Mouse (Mus musculus) embryonic facial prominence, embryonic 11.5 days (tissue): ENCODE results near the gene Kif27. TPM values are rescaled to one million over a fixed set of nuclear protein-coding genes. Genes with fewer than 3 reads are reported as not detected.

ENCODE experiments used
- ATAC-seq: fragments of 200-750 bp; cut with Nextera tagmentation; replicated peaks from 2 replicates; pipeline ENCODE4 v1.8.0; 2017; ENCODE audit warnings: low read depth; ENCODE audit not compliant: insufficient number of reproducible peaks, low FRiP score, low TSS enrichment
- DNase-seq: peaks from one replicate; pipeline ENCODE4 v3.0.0-alpha.2; 2015; ENCODE audit warnings: low spot score
- H3K27ac ChIP-seq: fragments of 300-500 bp; sonication (generic); replicated peaks from 2 replicates; pipeline ENCODE4 v1.5.1; 2014; ENCODE audit warnings: mild to moderate bottlenecking, low read depth, low read length, control low read depth
- H3K27me3 ChIP-seq: fragments of 300-500 bp; sonication (generic); 2 replicates; pipeline ENCODE4 v1.6.1; 2014; ENCODE audit warnings: mild to moderate bottlenecking, low read length, moderate library complexity, mixed read lengths; ENCODE audit not compliant: control insufficient read depth, insufficient read depth
- H3K36me3 ChIP-seq: fragments of 300-500 bp; sonication (generic); replicated peaks from 2 replicates; pipeline ENCODE4 v1.6.1; 2014; ENCODE audit warnings: low read depth, mild to moderate bottlenecking, low read length, moderate library complexity, mixed read lengths; ENCODE audit not compliant: control insufficient read depth, insufficient read depth
- H3K4me1 ChIP-seq: fragments of 300-500 bp; sonication (generic); 2 replicates; pipeline ENCODE4 v1.6.1; 2014; ENCODE audit warnings: low read length, mixed read lengths; ENCODE audit not compliant: control insufficient read depth, insufficient read depth
- H3K4me2 ChIP-seq: fragments of 300-500 bp; sonication (generic); 2 replicates; pipeline ENCODE4 v1.6.1; 2014; ENCODE audit warnings: low read depth, mild to moderate bottlenecking, control low read depth, low read length, moderate library complexity
- H3K4me3 ChIP-seq: fragments of 300-500 bp; sonication (generic); 2 replicates; pipeline ENCODE4 v1.5.1; 2014; ENCODE audit warnings: low read depth, low read length, control low read depth
- H3K9ac ChIP-seq: fragments of 300-500 bp; sonication (generic); replicated peaks from 2 replicates; pipeline ENCODE4 v1.6.1; 2014; ENCODE audit warnings: mild to moderate bottlenecking, control low read depth, low read length
- H3K9me3 ChIP-seq: fragments of 300-500 bp; sonication (generic); replicated peaks from 2 replicates; pipeline ENCODE4 v1.6.1; 2016; ENCODE audit warnings: mild to moderate bottlenecking, low read length, inconsistent platforms, mixed read lengths; ENCODE audit not compliant: control insufficient read depth
- WGBS: fragments of 180-500 bp; shearing (Covaris S2); extraction: QIAGEN DNeasy Blood & Tissue Kit; methylation state at CpG from one replicate; pipeline ENCODE4 v1.1.7; 2014; 5-methylcytosine and 5-hydroxymethylcytosine counted together
- polyA plus RNA-seq: library from polyadenylated mRNA; unstranded; fragments of >200 nt; fragmentation: Nextera tagmentation; extraction: Ambion mirVana; gene quantifications from 2 replicates; pipeline ENCODE4 v1.2.1, GENCODE M21; 2014

Gene Kif27
- polyA plus RNA-seq, 1 experiment from 2014 or later = 1.2 TPM

- under 1% methylated on average over 73 of the region's 84 CpGs for WGBS
- Histone ChIP-seq H3K27me3 (no peaks in the 10 kb centered on the region), H3K9ac (peak overlapping the region; percentile 85), H3K4me3 (peak overlapping the region; percentile 85), H3K4me1 (no peaks in the 10 kb centered on the region), H3K27ac (peak overlapping the region; percentile 62; the same call in 1 of the 2 replicates), H3K4me2 (peak overlapping the region; percentile 85), H3K9me3 (no peaks in the 10 kb centered on the region), H3K36me3 (no peaks in the 10 kb centered on the region)
- ATAC-seq (peak; percentile 84), DNase-seq (peak; percentile 82)
Observed at GRCm38 (mm10) chr13:58274259-58274991, 84.5 kb downstream of the Kif27 start.

GRCm38 (mm10) chr13:58273411-58274258 lies 85.3 kb downstream of the Kif27 start:
- WGBS = under 1% methylated on average over 85 of the region's 115 CpGs
- H3K9ac ChIP-seq = peak overlapping the region; percentile 85
- ATAC-seq (peak; percentile 70), DNase-seq (peak; percentile 53)
- peak overlapping the region; percentile 85 for H3K4me2 ChIP-seq
- H3K27ac ChIP-seq = peak overlapping the region; percentile 62; the same call in 1 of the 2 replicates
- H3K36me3 ChIP-seq = no peaks in the 10 kb centered on the region
- no peaks in the 10 kb centered on the region for H3K4me1 ChIP-seq
- H3K27me3 ChIP-seq = no peaks in the 10 kb centered on the region
- H3K4me3 ChIP-seq = peak overlapping the region; percentile 85
- no peaks in the 10 kb centered on the region for H3K9me3 ChIP-seq

GRCm38 (mm10) chr13:58266864-58267263 lies 92.1 kb downstream of the Kif27 start:
- no peaks in the 10 kb centered on the region for H3K9me3 ChIP-seq
- no peak overlapping the region for H3K4me3 ChIP-seq
- 83% methylated on average over 3 of the region's 3 CpGs for WGBS
- H3K4me1 ChIP-seq = no peaks in the 10 kb centered on the region
- H3K27me3 ChIP-seq = no peaks in the 10 kb centered on the region
- ATAC-seq (no peak), DNase-seq (no peak)
- H3K4me2 ChIP-seq = no peak overlapping the region
- H3K36me3 ChIP-seq = no peaks in the 10 kb centered on the region; the same call in 1 of the 2 replicates
- H3K9ac ChIP-seq = no peak overlapping the region
- H3K27ac ChIP-seq = no peak overlapping the region

- no peak overlapping the region for H3K4me2 ChIP-seq
- no peak for ATAC-seq
Observed at GRCm38 (mm10) chr13:58263546-58263945, 95.4 kb downstream of the Kif27 start.

GRCm38 (mm10) chr13:58261674-58262073 lies 97.2 kb downstream of the Kif27 start:
- no peak overlapping the region for H3K4me2 ChIP-seq
- H3K4me1 ChIP-seq = no peaks in the 10 kb centered on the region
- no peaks in the 10 kb centered on the region; the same call in 1 of the 2 replicates for H3K36me3 ChIP-seq
- H3K27ac ChIP-seq = no peak overlapping the region
- no peaks in the 10 kb centered on the region for H3K27me3 ChIP-seq
- no peak for ATAC-seq
- H3K9ac ChIP-seq = no peak overlapping the region
- H3K9me3 ChIP-seq = no peaks in the 10 kb centered on the region
- no peak overlapping the region for H3K4me3 ChIP-seq
- 82% methylated on average over 4 of the region's 4 CpGs for WGBS
- DNase-seq = no peak

More at GRCm38 (mm10) chr13:58263546-58263945, 95.4 kb downstream of the Kif27 start:
- no peaks in the 10 kb centered on the region for H3K27me3 ChIP-seq
- no peak overlapping the region for H3K9ac ChIP-seq
- H3K9me3 ChIP-seq = no peaks in the 10 kb centered on the region
- H3K36me3 ChIP-seq = no peaks in the 10 kb centered on the region; the same call in 1 of the 2 replicates
- no peaks in the 10 kb centered on the region for H3K4me1 ChIP-seq
- H3K27ac ChIP-seq = no peak overlapping the region
- no peak overlapping the region for H3K4me3 ChIP-seq
- DNase-seq = no peak
- 84% methylated on average over 8 of the region's 8 CpGs for WGBS

GRCm38 (mm10) chr13:58253268-58253667 lies 105.7 kb downstream of the Kif27 start:
- H3K9ac ChIP-seq = no peak overlapping the region
- DNase-seq (no peak), ATAC-seq (no peak)
- H3K27ac ChIP-seq = no peak overlapping the region
- WGBS = 83% methylated on average over 1 of the region's 1 CpGs
- no peaks in the 10 kb centered on the region for H3K27me3 ChIP-seq
- no peak overlapping the region for H3K4me2 ChIP-seq
- H3K4me3 ChIP-seq = no peak overlapping the region
- H3K4me1 ChIP-seq = no peaks in the 10 kb centered on the region
- no peaks in the 10 kb centered on the region for H3K9me3 ChIP-seq
- no peaks in the 10 kb centered on the region for H3K36me3 ChIP-seq

- ATAC-seq (no peak), DNase-seq (no peak)
- Histone ChIP-seq H3K4me2 (no peak overlapping the region), H3K4me3 (no peak overlapping the region), H3K9ac (no peak overlapping the region), H3K27me3 (no peaks in the 10 kb centered on the region), H3K9me3 (no peaks in the 10 kb centered on the region), H3K4me1 (no peaks in the 10 kb centered on the region), H3K27ac (no peak overlapping the region), H3K36me3 (no peaks in the 10 kb centered on the region)
- WGBS = 93% methylated on average over 5 of the region's 5 CpGs
Observed at GRCm38 (mm10) chr13:58248957-58249356, 110.0 kb downstream of the Kif27 start.
